Mouse (Mus musculus): ENCODE results near the gene Scn4b.

Gene Scn4b

DNA sequence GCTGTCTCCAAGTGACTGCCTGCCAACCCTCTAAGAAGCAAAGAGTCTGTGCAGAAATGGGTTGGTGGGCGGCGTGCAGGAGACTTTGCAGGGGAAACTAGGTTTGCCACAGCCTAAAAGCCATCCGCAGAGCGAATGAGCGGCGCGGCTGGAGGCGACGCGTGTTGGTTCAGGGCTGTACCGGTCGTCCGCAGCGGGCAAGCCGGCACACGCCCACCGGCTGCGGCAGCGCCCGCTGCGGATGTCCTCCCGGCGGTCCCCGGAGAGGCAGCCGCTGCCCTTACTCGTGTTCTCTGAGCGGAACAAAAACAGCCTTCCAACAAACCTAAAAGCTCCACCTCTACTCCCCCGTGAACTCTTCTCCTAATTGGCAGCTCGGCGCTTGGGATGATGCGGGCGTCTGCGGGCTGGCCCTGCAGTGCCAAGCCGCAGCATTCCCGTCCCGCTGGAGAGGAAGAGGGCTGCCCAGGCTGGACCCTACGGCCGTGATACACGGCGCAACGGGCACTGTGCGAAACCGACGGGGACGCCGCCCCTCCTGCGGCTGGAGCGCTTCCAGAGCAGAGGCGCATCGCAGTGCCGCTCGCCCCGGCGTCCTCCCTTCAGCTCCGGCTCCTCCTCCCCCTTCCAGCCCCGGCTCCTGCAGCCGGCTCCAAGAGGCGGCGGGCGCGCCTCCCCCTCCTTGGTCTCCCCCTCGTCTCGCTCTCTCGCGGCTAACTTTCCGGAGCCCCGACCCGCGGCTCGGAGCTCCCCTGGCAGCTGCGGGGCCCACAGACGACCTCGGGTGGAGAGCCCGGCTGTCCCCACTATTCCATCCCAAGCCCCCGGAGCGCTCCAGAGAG is at the start of gene Scn4b:
Scn4b (plus strand) TSS at position 205 of the 842 bp plus-strand sequence.
- no peak for DNase-seq (ENCODE audit: extremely low spot score, low read depth, low spot score)

DNA sequence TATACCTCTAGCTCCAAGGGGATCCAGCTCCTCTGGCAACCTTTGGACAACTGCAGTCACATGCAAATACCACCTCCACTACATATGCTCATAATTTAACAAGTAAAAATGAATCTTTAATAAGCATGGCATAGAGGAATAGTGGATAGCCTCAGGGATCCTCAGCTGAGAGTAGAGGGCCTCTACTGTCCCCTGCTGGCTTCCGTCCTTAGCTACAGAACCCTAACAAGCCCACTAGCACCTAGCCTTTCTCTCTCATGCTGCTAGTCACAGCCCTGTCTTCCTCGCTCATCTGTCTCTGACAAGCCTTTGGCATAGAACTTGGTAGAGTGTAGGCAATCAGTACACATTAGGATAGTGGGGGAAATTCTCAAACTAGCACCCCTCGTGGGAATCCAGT is 47.4 kb upstream of the Scn4b start:
- no peak for DNase-seq (ENCODE audit: extremely low spot score, low read depth, low spot score)

DNA sequence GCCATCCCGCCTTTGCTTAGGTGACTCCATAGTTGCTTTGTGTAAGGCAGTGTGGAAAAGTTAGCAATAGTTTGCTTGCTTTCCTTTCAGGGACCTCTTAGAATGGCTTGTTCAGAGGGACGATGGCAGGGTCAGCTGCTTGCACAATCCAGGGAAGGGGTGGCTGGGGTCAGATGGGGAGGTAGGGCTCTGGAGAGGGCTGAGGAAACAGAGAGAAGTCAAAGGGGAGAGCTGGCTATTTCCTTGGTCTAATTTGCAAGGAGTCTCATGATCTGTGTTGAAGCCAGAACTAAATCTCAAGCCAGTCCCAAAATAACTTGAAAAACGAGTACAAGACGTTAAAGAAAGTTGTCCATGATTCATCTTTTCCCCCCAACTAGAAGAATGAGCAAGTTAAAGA is 45.6 kb upstream of the Scn4b start:
- DNase-seq (ENCODE audit: extremely low spot score, low read depth, low spot score) = no peak

DNA sequence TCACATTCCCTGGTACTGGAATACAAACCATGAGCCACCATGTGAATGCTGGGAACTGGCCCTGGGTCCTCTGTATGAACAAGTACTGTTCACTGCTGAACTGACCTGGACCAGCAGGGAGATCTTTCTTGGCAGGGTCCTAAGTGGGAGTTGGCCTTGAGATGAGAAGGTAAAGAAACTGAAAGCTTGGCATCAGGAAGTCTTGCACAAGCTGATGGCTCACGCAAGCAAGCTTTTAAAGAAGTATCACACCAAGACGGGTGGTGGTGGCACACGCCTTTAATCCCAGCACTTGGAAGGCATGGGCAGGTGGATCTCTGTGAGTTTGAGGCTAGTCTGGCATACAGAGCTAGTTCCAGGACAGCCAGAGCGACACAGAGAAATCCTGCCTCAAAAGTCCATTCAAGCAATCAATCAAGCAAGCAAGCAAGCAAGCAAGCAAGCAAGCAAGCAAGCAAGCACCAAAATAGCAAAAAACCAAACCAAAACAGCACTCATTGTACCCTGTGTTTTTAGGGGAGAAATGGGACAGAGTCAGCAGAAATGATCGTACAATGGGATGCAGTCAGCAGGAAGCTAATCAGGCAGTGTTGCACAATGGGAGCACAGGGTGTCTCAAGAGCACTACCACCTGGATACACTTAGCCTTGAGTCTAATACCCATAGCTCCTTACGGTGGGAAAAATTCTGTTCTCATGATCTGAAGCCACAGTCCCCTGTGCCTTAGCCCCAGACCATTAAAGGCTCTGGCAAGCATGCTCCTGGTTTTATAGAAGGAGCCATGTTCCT is 42.9 kb upstream of the Scn4b start:
- DNase-seq (ENCODE audit: extremely low spot score, low read depth, low spot score) = no peak

DNA sequence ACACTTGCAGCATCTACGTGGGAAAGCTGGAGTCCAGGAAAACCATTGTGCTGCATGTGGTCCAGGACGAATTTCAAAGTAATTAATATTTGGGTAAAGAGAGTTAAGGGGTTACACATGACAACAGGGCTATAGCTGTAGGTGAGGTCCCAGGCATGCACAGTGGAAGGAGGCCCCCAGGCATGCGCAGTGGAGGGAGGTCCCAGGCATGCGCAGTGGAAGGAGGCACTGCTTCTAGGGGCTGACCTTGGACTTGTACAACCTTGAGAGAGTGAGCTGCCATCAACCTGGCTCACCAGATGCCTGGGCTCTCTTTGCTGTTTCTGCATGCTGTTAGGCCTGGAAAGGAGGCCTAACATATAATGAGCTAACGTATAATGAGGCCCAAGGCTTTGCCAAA is 40.3 kb upstream of the Scn4b start:
- DNase-seq (ENCODE audit: extremely low spot score, low read depth, low spot score) = no peak

DNA sequence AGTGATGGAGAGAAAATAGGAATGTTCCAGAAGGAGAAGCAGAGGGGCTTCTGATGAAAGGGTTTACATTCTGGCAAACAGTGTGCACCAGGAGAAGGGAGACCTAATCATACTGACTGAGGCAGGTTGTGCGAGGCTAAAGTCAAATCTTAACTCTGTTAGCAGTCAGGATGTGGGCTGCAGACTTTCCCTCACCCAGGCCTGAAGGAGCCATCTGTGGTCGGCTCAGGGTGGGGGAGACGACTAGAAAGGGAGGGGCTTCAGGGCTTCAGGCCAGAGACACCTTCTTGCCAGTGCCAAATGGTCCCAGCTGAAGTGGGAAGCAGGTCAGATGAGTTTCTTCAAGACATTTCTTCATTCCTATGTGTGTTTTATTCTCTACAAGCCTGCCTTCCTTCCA is 39.8 kb upstream of the Scn4b start:
- DNase-seq (ENCODE audit: extremely low spot score, low read depth, low spot score) = no peak

DNA sequence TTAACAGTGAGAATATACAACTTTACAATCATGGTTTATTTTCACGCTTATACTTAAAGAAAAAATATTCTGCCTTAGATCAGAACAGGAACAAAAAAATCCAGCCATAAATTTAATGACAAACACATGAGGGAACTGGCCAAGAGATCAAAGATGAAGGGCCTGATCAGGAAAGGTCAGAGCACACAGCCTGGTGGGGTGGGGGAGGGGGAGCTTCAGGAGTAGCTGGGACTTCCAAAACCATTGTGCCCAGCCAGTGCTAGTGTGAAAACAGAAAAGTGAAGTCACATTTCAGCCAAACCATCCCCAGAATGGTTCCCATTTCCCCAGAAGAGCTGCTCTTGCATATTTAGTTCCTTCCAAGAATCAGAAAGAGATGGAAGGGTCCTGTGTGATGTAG is 35.7 kb upstream of the Scn4b start:
- no peak for DNase-seq (ENCODE audit: extremely low spot score, low read depth, low spot score)

DNA sequence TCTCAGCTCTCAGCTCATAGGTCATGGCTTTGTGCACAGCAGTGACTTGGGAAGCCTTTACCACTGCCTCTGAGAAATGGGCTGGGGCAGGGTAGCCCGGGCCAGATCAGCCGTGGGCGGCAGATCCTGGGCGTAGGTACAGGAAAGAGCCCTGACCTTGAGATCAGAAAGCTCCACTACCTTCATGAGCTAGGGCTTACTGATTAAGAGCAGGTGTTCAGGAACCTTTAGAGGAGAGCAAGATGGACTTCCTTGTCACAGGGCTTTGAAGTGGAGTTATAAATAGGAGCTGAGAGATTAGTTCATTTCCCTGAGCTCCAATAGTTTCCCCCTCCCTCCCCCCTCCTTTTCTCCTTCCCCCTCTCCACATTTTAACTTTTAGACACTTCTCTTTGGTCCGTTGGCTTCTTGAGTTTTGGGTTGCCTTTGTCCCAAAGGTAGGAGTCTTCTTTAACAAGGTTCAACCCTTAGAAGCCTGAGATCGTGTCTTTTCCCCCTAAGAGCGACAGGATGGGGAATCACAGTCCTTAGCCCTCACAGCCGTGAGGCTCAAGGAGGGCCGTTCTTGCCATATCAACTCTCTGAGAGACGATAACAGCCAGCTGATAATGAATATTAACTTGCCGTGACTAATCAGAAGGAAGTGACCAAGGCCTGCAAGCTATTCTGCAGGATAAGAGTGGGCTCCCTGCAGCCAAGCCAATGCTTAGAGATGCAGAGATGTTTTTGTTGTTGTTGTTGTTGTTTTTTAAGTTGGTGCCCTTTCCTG is 34.8 kb upstream of the Scn4b start:
- DNase-seq (ENCODE audit: extremely low spot score, low read depth, low spot score) = no peak

DNA sequence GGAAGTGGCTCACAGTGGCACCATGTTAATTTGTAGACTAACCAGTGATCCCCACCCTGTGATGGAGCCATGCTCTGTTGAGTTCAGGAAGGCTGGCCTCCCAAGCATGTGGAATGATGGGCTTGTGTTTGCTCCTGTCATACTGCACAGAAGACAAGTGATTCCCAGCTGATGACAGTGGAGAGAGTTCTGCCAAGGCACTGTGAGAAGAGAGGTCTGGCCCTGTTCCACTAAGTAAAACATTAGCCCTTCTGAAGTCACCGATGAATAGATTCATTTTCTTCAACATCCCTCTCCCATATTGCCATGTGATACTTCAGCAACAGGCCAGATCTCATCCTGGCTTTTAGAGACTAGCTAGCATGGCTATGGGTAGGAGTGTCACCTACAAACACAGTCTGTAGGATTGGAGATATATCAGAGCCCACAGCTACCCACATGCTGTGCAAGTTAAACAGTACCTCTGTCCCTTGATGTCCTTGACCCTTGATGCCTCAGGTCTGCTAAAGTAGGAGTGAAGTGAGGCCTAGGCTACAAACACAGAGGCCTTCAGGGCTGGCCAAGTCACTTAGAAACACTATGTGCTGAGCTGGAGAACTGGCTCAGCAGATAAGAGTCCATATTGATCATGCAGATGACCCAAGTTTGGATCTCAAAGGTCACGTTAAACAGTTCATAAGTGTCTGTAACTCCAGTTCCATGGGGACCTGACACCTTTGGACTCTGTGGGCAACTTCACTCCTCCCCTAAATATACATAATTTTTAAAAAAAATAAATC is 32.4 kb upstream of the Scn4b start:
- DNase-seq (ENCODE audit: extremely low spot score, low read depth, low spot score) = no peak

DNA sequence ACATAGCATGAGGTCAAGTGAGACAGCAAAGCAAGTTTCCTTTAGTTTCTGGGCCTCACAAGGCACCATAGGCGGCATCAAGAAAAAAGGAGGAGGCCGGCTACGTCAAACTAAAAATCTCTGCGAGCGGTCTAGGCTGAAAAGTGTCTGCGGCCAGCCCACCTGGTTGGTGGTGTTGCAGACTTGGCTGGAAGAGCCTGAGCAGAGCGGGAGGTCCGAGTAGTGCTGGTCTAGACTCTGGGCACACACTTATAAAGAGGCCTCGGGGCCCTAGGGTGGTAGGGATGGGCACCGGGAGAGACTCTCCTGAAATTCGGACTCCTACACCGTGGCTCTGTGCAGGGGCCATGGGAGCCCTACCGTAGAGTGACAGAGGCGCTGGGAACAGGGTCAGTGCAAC is 22.5 kb upstream of the Scn4b start:
- DNase-seq (ENCODE audit: extremely low spot score, low read depth, low spot score) = no peak

DNA sequence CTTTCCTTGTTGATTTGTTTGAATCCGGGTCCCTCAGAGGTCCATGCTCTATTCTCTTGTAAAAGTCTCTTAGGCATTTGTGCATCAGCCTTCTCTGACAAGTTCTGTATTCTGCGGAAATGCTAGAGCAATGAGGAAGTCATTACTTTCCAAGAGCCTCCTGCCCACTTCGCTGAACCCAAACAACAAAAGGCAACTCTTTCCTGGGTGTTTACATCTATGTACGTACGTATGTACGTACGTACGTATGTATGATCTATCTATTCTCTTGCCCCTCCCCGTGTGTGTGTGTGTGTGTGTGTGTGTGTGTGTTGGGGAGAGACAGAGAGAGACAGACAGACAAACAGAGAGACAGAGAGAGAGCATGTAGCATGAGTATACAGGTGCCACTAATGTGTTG is 21.4 kb upstream of the Scn4b start:
- no peak for DNase-seq (ENCODE audit: extremely low spot score, low read depth, low spot score)

DNA sequence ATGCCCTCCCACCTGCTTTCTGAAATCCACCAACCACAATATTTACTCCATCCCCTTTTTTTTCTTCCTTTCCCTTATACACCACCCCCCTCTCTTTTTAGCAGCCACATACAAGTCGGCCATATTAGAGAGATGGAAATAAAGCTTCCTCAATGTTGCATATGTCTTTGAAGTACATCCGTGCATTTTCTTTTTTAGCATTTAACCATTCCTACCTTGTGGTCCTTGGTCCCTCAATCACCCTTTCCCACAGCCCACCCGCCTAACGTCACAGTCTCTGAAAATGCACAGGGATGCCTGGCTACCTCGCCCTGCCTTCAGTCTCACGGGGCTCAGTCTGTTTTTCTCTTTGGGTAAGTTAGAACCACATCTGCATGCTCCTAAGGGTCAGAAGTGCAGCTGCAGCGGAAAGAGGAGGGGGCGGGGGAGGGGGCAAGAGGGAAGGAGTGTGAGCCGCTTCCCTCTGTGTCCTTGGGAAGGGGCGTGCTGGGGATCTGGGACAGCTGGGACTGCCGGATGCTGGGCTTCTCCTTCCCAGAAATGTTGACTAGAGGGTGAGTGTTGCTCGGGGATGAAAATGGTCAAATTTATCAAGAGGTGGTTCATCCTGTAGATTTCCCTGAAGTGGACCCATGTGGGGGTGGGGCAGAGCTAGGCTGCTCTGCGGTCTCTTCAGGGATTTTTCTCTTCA is 20.3 kb upstream of the Scn4b start, which contains the start of gene Scn2b:
Scn2b (plus strand) TSS at position 42 of the 691 bp plus-strand sequence.
- DNase-seq (ENCODE audit: extremely low spot score, low read depth, low spot score) = no peak

DNA sequence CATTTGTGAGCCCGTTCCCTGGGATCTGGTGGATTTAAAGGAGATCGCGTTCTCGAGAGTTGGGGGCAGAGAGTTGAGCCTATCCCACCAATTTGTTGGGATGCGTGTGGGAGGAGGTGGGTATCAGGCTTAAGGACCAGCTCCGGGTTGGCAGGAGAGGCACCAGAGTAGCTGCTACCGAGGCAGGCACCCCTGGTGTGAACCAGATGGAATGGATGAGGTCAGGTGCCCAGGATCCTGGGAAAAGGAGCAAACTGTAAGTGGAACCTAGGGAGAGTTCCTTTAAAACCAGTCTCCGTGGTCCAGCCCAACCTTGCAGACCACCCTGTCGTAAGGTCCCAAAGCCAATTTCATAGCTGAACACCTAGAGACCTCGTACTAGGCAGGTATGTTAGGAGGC is 19.6 kb upstream of the Scn4b start:
- no peak for DNase-seq (ENCODE audit: extremely low spot score, low read depth, low spot score)

DNA sequence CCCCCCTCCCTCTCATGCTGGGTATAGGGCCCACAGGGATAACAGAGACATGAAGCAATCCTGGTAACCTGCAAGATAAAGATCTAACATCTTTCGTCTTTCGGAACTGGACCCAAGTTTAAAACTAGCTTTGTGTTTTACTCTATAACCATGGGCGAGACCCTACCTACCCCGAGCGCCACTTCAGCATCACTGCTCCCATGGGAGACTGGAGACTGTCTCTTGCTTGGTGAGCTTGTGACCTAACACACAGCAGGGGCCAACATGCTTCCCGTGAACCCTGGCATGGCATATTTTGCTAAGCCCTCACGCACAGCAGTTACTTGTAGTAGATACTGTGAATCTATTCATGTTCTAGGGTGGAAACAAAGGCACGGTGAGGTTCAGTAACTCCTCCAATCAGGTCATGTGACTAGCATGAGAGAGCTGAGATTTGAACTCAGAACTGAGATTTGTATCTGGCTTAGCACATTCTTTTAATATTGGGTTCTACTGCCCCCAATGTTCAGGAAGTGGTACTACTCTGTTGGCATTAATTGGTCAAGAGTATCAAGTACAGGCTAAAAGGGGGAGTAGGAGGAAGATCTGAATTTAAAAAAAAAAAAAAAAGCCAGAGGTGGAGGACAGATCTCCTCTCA is 18.8 kb upstream of the Scn4b start:
- DNase-seq (ENCODE audit: extremely low spot score, low read depth, low spot score) = no peak

DNA sequence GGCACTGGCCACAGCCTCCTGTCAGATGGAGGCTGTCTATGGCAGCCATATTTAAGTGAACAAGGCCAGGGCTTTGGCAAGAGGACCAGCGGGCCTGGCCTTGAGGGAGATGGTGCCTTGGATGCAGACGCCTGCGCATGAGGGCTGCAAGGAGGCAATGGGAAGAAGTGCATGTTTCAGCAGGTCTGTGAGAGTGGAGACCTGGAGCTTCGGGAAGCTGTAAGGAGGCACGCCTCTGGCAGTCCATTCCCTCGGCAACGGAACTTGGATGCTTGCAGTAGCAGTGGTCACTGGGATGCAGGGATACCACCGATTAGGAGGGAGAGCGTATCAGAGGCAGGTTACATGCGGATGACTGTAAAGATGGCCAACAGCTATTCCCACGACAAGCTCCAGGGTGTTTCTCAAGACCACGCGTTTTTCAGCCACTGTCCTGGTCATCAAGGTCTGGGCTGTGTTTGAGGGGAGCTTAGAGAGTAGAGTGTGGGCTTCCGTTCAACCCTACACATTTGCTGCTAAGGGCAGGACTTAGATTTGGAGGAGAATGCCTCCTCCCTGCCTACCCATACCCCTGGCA is 18.2 kb upstream of the Scn4b start:
- DNase-seq (ENCODE audit: extremely low spot score, low read depth, low spot score) = no peak

DNA sequence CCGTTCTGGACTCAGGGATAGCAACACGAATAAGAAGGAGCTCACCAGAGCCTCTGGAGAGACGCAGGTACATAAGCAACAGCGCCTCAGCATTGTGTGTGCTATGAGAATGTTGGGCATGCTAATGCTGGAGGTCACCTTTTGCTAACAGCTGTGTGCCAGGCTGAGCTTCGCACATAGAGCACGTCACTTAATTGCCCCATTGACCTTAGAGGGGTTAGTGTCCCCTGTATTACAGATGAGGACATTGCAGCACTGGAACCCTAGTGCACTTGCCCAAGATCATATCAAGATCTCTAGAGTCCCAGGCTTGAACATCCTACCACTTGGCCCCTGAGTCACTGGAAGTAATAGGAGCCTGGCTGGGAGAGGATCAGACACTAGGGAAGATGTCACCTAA is 17.6 kb upstream of the Scn4b start:
- DNase-seq (ENCODE audit: extremely low spot score, low read depth, low spot score) = no peak

DNA sequence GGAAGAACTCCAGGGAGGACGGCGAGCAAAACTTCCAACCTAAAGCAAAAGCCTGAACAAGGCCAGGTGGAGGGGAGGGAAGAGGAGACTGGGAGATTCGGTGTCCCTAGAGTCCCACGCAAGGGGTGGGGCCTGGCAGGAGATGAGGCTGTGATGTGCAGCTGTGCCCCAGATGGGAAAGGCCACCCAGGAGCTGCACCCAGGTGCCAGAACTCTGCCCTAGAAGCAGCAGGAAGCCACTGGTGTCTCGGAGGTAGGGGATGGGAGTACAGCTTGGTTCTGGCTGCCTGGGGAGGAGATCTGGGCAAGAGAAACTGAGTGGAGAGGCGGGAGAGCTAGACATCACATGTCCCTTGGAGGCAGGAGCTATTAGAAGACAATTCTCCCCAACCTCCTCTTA is 17.2 kb upstream of the Scn4b start:
- no peak for DNase-seq (ENCODE audit: extremely low spot score, low read depth, low spot score)

DNA sequence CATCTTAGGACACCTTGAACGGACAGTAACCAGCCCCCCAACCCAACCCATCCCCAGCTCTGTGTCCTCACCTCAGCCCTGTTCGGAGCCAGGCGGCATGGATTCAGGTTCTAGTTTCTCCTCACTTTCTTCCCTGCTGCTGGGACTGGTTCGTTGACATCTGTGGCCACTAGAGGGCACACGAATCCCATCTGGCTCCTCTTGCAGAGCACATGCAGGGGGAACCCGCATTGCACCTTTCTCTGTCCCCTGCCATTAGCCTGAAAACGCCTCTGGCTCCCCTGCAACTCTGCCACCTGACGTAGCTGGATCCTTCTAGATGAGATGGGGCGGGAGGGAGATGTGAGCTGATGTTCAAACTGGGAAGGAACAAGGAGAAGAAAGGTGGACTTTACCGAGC is 16.4 kb upstream of the Scn4b start:
- no peak for DNase-seq (ENCODE audit: extremely low spot score, low read depth, low spot score)

DNA sequence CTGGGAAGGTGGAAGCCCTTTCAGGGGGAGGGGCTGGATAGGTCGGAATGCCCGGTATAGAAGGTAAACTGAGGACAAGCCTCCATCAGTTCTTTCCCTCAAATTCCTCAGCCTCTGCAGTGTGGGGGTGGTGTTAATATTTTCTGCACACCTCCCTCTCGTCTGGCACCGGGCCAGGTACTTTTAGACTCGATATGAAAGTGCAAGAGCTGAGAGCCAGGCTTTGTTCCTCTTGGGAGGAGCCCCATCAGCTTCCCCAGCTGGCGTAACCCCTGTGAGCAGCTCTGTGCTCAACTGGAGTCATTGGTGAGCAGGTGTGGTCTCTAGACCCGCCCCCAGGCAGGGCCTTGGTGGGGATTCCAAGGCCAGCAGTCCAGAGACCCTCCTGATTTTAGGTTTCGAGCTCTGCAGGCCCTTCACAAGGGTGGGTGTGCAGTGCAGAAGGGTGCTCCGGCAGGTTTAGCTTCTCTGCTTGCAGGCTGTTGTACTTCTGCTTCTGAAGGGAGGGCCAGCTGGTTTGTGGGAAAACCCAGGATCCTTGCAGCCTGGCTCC is 15.9 kb upstream of the Scn4b start:
- no peak for DNase-seq (ENCODE audit: extremely low spot score, low read depth, low spot score)

Measured in hindlimb bud, embryonic 11.5 days (tissue).